Mouse (Mus musculus): Measurements from ENCODE around the gene Senp3. TPM values are rescaled to one million over a fixed set of nuclear protein-coding genes. Genes with fewer than 3 reads are reported as not detected.

Gene Senp3
- polyA plus RNA-seq, 1 experiment: 89.1 TPM

GRCm38 (mm10) chr11:69719423-69719822 is 37.5 kb upstream of the Senp3 start:
- no peak overlapping the region for H3K27ac ChIP-seq (ENCODE audit: control insufficient read depth, insufficient read depth, low read length)
- H3K4me1 ChIP-seq (replicated peaks; ENCODE audit: control insufficient read depth, insufficient read depth, low read length): no peaks in the 10 kb centered on the region
- WGBS: 79% methylated on average over 6 of the region's 6 CpGs
- no peak for DNase-seq
- no peak overlapping the region for H3K4me3 ChIP-seq (ENCODE audit: control insufficient read depth, insufficient read depth, low read length)
- H3K36me3 ChIP-seq (ENCODE audit: control insufficient read depth, insufficient read depth, low read length): no peaks in the 10 kb centered on the region
- TF ChIP-seq POLR2A (IDR thresholded peaks at IDR 0.05; ENCODE audit: control insufficient read depth, extremely low read depth, insufficient read depth, low read length, poor library complexity): no peak
- H3K27me3 ChIP-seq (ENCODE audit: control insufficient read depth, insufficient read depth, low read length): no peaks in the 10 kb centered on the region

DNA sequence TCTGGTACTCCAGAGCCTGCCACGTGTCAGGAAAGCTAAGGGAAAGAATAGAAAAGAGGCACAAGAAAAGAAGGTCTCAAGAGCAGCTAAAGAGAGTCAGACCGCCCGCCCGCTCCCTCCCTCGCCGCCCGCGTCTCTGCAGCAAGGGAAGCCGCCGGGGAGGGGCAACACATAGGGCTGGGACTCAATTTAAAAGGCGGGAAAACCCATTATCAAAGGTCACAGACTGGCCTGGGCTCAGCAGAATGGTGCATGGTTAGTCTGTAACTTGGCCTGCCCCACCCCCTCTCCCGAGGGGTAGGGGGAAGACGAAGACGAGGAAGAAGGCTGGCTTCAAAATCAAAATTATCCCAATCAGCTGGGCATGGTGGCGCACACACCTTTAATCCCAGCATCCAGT is 36.8 kb upstream of the Senp3 start:
- WGBS: 83% methylated on average over 15 of the region's 15 CpGs
- no peak for DNase-seq
- no peaks in the 10 kb centered on the region for H3K27me3 ChIP-seq (ENCODE audit: control insufficient read depth, insufficient read depth, low read length)
- H3K4me3 ChIP-seq (ENCODE audit: control insufficient read depth, insufficient read depth, low read length): no peak overlapping the region
- no peaks in the 10 kb centered on the region for H3K4me1 ChIP-seq (replicated peaks; ENCODE audit: control insufficient read depth, insufficient read depth, low read length)
- no peak overlapping the region for H3K27ac ChIP-seq (ENCODE audit: control insufficient read depth, insufficient read depth, low read length)
- TF ChIP-seq POLR2A (IDR thresholded peaks at IDR 0.05; ENCODE audit: control insufficient read depth, extremely low read depth, insufficient read depth, low read length, poor library complexity) (no peak), CTCF (IDR thresholded peaks at IDR 0.05; ENCODE audit: borderline replicate concordance, control insufficient read depth, extremely low read depth, insufficient read depth, low read length, poor library complexity) (no peak)
- no peaks in the 10 kb centered on the region for H3K36me3 ChIP-seq (ENCODE audit: control insufficient read depth, insufficient read depth, low read length)

DNA sequence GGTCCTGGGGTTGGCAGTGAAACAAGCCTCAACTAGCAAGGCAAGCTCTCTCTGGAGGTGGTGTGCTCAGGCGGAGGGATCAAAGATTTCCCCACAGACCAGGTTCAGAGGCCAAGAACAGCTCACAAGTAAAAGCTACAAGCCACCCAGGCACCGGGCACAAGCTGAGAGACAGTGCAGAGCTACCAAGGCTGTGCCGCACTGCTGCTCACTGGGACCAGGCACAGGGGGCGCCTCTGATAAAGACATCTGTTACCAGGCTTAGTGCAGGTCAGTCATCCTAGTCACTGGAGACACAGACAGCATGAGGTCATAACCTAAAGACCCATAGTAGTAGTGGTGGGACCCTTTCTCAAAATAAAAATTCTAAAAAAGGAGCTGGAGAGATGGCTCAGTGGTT is 35.1 kb upstream of the Senp3 start:
- Histone ChIP-seq H3K4me3 (ENCODE audit: control insufficient read depth, insufficient read depth, low read length) (no peak overlapping the region), H3K36me3 (ENCODE audit: control insufficient read depth, insufficient read depth, low read length) (no peaks in the 10 kb centered on the region), H3K27me3 (ENCODE audit: control insufficient read depth, insufficient read depth, low read length) (no peaks in the 10 kb centered on the region), H3K27ac (ENCODE audit: control insufficient read depth, insufficient read depth, low read length) (no peak overlapping the region), H3K4me1 (replicated peaks; ENCODE audit: control insufficient read depth, insufficient read depth, low read length) (no peaks in the 10 kb centered on the region)
- TF ChIP-seq POLR2A (IDR thresholded peaks at IDR 0.05; ENCODE audit: control insufficient read depth, extremely low read depth, insufficient read depth, low read length, poor library complexity): no peak
- TF ChIP-seq CTCF (IDR thresholded peaks at IDR 0.05; ENCODE audit: borderline replicate concordance, control insufficient read depth, extremely low read depth, insufficient read depth, low read length, poor library complexity): no peak
- DNase-seq: no peak
- 91% methylated on average over 4 of the region's 4 CpGs for WGBS

GRCm38 (mm10) chr11:69715929-69716328 is 34.0 kb upstream of the Senp3 start:
- H3K4me1 ChIP-seq (replicated peaks; ENCODE audit: control insufficient read depth, insufficient read depth, low read length): no peaks in the 10 kb centered on the region
- H3K27ac ChIP-seq (ENCODE audit: control insufficient read depth, insufficient read depth, low read length): no peak overlapping the region
- H3K4me3 ChIP-seq (ENCODE audit: control insufficient read depth, insufficient read depth, low read length): no peak overlapping the region
- no peak for DNase-seq
- no peaks in the 10 kb centered on the region for H3K36me3 ChIP-seq (ENCODE audit: control insufficient read depth, insufficient read depth, low read length)
- 59% methylated on average over 5 of the region's 5 CpGs for WGBS
- H3K27me3 ChIP-seq (ENCODE audit: control insufficient read depth, insufficient read depth, low read length): no peaks in the 10 kb centered on the region
- TF ChIP-seq CTCF (IDR thresholded peaks at IDR 0.05; ENCODE audit: borderline replicate concordance, control insufficient read depth, extremely low read depth, insufficient read depth, low read length, poor library complexity) (no peak), POLR2A (IDR thresholded peaks at IDR 0.05; ENCODE audit: control insufficient read depth, extremely low read depth, insufficient read depth, low read length, poor library complexity) (no peak)

DNA sequence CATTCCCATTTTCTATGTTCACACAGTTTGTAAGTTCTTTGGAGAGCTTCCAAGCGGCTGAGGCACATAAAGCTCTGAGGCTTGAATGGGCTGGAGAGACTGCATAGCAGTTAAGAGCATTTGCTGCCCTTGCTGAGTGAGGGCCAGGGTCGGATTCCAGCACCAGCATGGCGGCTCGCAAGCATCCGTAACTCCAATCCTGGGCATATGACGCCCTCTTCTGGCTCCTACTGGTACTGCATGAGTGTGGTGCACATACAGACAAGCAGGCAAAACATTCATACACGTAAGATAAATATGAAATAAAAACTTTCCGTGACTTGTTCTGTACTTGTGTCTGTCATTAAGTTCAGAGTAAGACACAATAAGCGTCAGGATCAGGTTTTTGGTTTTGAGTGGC is 33.6 kb upstream of the Senp3 start:
- WGBS: 85% methylated on average over 9 of the region's 9 CpGs
- no peak for DNase-seq
- Histone ChIP-seq H3K27me3 (ENCODE audit: control insufficient read depth, insufficient read depth, low read length) (no peaks in the 10 kb centered on the region), H3K4me3 (ENCODE audit: control insufficient read depth, insufficient read depth, low read length) (no peak overlapping the region), H3K27ac (ENCODE audit: control insufficient read depth, insufficient read depth, low read length) (no peak overlapping the region), H3K36me3 (ENCODE audit: control insufficient read depth, insufficient read depth, low read length) (no peaks in the 10 kb centered on the region), H3K4me1 (replicated peaks; ENCODE audit: control insufficient read depth, insufficient read depth, low read length) (no peaks in the 10 kb centered on the region)
- TF ChIP-seq CTCF (IDR thresholded peaks at IDR 0.05; ENCODE audit: borderline replicate concordance, control insufficient read depth, extremely low read depth, insufficient read depth, low read length, poor library complexity) (peak; percentile 70; the same call in 1 of the 2 replicates), POLR2A (IDR thresholded peaks at IDR 0.05; ENCODE audit: control insufficient read depth, extremely low read depth, insufficient read depth, low read length, poor library complexity) (no peak)

GRCm38 (mm10) chr11:69714636-69715329 is 32.9 kb upstream of the Senp3 start:
- H3K4me3 ChIP-seq (ENCODE audit: control insufficient read depth, insufficient read depth, low read length): no peak overlapping the region
- H3K4me1 ChIP-seq (replicated peaks; ENCODE audit: control insufficient read depth, insufficient read depth, low read length): no peaks in the 10 kb centered on the region
- no peak for TF ChIP-seq POLR2A (IDR thresholded peaks at IDR 0.05; ENCODE audit: control insufficient read depth, extremely low read depth, insufficient read depth, low read length, poor library complexity)
- TF ChIP-seq CTCF (IDR thresholded peaks at IDR 0.05; ENCODE audit: borderline replicate concordance, control insufficient read depth, extremely low read depth, insufficient read depth, low read length, poor library complexity): no peak
- DNase-seq: no peak
- WGBS: 93% methylated on average over 18 of the region's 18 CpGs
- H3K36me3 ChIP-seq (ENCODE audit: control insufficient read depth, insufficient read depth, low read length): no peaks in the 10 kb centered on the region
- H3K27me3 ChIP-seq (ENCODE audit: control insufficient read depth, insufficient read depth, low read length): no peaks in the 10 kb centered on the region
- no peak overlapping the region for H3K27ac ChIP-seq (ENCODE audit: control insufficient read depth, insufficient read depth, low read length)
